Mouse (Mus musculus) myocyte (in vitro differentiated cells): Measurements from ENCODE around the gene Dbh.

Experiments
- CEBPB ChIP-seq: IDR thresholded peaks from 2 replicates; pipeline ENCODE4 v1.6.1; 2011; ENCODE audit warnings: mild to moderate bottlenecking, moderate library complexity; ENCODE audit not compliant: poor library complexity, insufficient read depth, severe bottlenecking
- E2F4 ChIP-seq: IDR thresholded peaks from one replicate; pipeline ENCODE4 v1.6.1; 2011; ENCODE audit warnings: mild to moderate bottlenecking, control low read depth, moderate library complexity; ENCODE audit not compliant: insufficient read depth
- MAX ChIP-seq: IDR thresholded peaks from one replicate; pipeline ENCODE4 v1.6.1; 2011; ENCODE audit warnings: low read depth, mild to moderate bottlenecking, control low read depth
- MYOD1 ChIP-seq, 3 experiments: IDR thresholded peaks; one replicate each; pipeline ENCODE4 v1.6.1; 2011; ENCODE audit warnings: control low read depth in 2 of 3, low read depth in 2 of 3, mild to moderate bottlenecking in 2 of 3, moderate library complexity in 1 of 3; ENCODE audit not compliant: insufficient read length in 2 of 3, control insufficient read depth in 1 of 3
- MYOG ChIP-seq, 3 experiments: IDR thresholded peaks; one replicate each; pipeline ENCODE4 v1.6.1; 2011; ENCODE audit warnings: control low read depth in 2 of 3, low read depth in 2 of 3, mild to moderate bottlenecking in 2 of 3; ENCODE audit not compliant: insufficient read length in 2 of 3, control insufficient read depth in 1 of 3, insufficient read depth in 1 of 3
- POLR2A ChIP-seq: IDR thresholded peaks from one replicate; pipeline ENCODE4 v1.6.1; 2011; ENCODE audit warnings: low read depth, mild to moderate bottlenecking, control low read depth, moderate library complexity; ENCODE audit not compliant: insufficient read length
- POLR2AphosphoS2 ChIP-seq: IDR thresholded peaks from one replicate; pipeline ENCODE4 v1.6.1; 2011; ENCODE audit warnings: low read depth, control low read depth; ENCODE audit not compliant: insufficient read length
- REST ChIP-seq: IDR thresholded peaks from one replicate; pipeline ENCODE4 v1.6.1; 2011; ENCODE audit warnings: mild to moderate bottlenecking, control low read depth, moderate library complexity; ENCODE audit not compliant: insufficient read depth, insufficient read length
- TCF12 ChIP-seq: IDR thresholded peaks from one replicate; pipeline ENCODE4 v1.6.1; 2011; ENCODE audit warnings: mild to moderate bottlenecking, control low read depth; ENCODE audit not compliant: poor library complexity, insufficient read depth, severe bottlenecking
- USF1 ChIP-seq: IDR thresholded peaks from one replicate; pipeline ENCODE4 v1.6.1; 2011; ENCODE audit warnings: low read depth, mild to moderate bottlenecking, control low read depth, moderate library complexity

DNA sequence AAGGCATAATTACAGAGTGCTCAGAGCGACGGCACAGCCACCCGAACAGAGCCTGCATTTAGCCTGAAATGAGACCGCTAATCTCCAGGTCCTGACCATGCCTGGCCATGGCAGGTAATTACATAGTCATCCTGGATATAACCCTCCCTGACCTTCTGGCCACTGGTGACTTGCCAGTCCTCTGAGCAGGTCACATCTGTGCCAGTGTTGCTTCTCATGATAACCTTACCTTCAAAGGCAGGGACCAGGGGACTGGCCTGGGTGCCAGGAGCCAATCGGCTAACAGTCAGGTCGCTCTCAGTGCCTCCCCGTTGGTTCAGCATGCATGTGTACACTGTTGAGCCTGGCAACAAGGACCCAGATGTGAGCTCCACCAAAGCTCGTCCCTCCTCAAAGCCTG, 53.5 kb downstream of the Dbh start:
- TF ChIP-seq E2F4 (no peak), POLR2A (no peak), MYOD1 (IDR thresholded peaks at IDR 0.05; ENCODE audit: control insufficient read depth in 1 of 3, insufficient read length in 2 of 3, low read depth in 2 of 3) (no peak), MAX (no peak), USF1 (no peak), CEBPB (no peak), TCF12 (no peak), POLR2AphosphoS2 (no peak), REST (no peak), MYOG (IDR thresholded peaks at IDR 0.05; ENCODE audit: control insufficient read depth in 1 of 3, insufficient read depth in 1 of 3, insufficient read length in 2 of 3, low read depth in 2 of 3) (no peak)
